Mouse (Mus musculus) liver, embryonic 14.5 days (tissue): ENCODE measurements around the gene Msl1. TPM values are rescaled to one million over a fixed set of nuclear protein-coding genes. Genes with fewer than 3 reads are reported as not detected.

ENCODE experiments used
- ATAC-seq: fragments of 200-750 bp; cut with Nextera tagmentation; 2 replicates; pipeline ENCODE4 v1.8.0; 2017; ENCODE audit warnings: moderate number of reproducible peaks, mild to moderate bottlenecking, moderate library complexity; ENCODE audit not compliant: insufficient read depth
- DNase-seq, 3 experiments: peaks; one replicate each; pipeline ENCODE4 v3.0.0-alpha.2; 2012 to 2013; ENCODE audit warnings: low read depth in 3 of 3, low spot score in 3 of 3
- H3K27ac ChIP-seq: fragments of 300-500 bp; sonication (generic); 2 replicates; pipeline ENCODE4 v1.5.1; 2014; ENCODE audit warnings: moderate library complexity, mild to moderate bottlenecking, control low read depth, inconsistent platforms
- H3K27me3 ChIP-seq: fragments of 300-500 bp; sonication (generic); 2 replicates; pipeline ENCODE4 v1.6.1; 2014; ENCODE audit warnings: mild to moderate bottlenecking, low read length, moderate library complexity; ENCODE audit not compliant: control insufficient read depth, insufficient read depth
- H3K36me3 ChIP-seq: fragments of 300-500 bp; sonication (generic); replicated peaks from 2 replicates; pipeline ENCODE4 v1.6.1; 2014; ENCODE audit warnings: low read depth; ENCODE audit not compliant: control insufficient read depth, insufficient read depth
- H3K4me1 ChIP-seq, 2 experiments: fragments of 200-500 bp in 1 of 2; fragments of 300-500 bp in 1 of 2; sonication (generic) in 1 of 2; replicated peaks; 2 replicates each; pipeline ENCODE4 v1.6.1; 2012 to 2014; ENCODE audit warnings: antibody characterized with exemption in 1 of 2, inconsistent platforms in 1 of 2, low read length in 1 of 2; ENCODE audit not compliant: control insufficient read depth in 2 of 2, insufficient read depth in 2 of 2
- H3K4me2 ChIP-seq: fragments of 300-500 bp; sonication (generic); 2 replicates; pipeline ENCODE4 v1.6.1; 2014; ENCODE audit warnings: low read depth, mild to moderate bottlenecking, control low read depth, moderate library complexity
- H3K4me3 ChIP-seq, 2 experiments: fragments of 200-500 bp in 1 of 2; fragments of 300-500 bp in 1 of 2; sonication (generic) in 1 of 2; 2 replicates each; pipeline ENCODE4 v1.5.1; 2012 to 2014; ENCODE audit warnings: low read depth in 2 of 2, low read length in 2 of 2, mild to moderate bottlenecking in 2 of 2, control low read depth in 1 of 2, inconsistent platforms in 1 of 2, moderate library complexity in 1 of 2; ENCODE audit not compliant: insufficient read depth in 1 of 2
- H3K9ac ChIP-seq: fragments of 300-500 bp; sonication (generic); replicated peaks from 2 replicates; pipeline ENCODE4 v1.6.1; 2014; ENCODE audit warnings: mild to moderate bottlenecking, control low read depth, moderate library complexity
- H3K9me3 ChIP-seq: fragments of 300-500 bp; sonication (generic); 2 replicates; pipeline ENCODE4 v1.6.1; 2016; ENCODE audit warnings: low read length, mixed read lengths; ENCODE audit not compliant: control insufficient read depth
- CTCF ChIP-seq: IDR thresholded peaks from 2 replicates; pipeline ENCODE4 v1.5.1; 2016; ENCODE audit warnings: antibody characterized with exemption, low read depth, control low read depth
- EP300 ChIP-seq: IDR thresholded peaks from 2 replicates; pipeline ENCODE4 v1.6.1; 2016; ENCODE audit warnings: antibody characterized with exemption, low read depth
- WGBS: fragments of 180-500 bp; shearing (Covaris S2); extraction: QIAGEN DNeasy Blood & Tissue Kit; methylation state at CpG from one replicate; pipeline ENCODE4 v1.1.7; 2014; ENCODE audit not compliant: insufficient replicate concordance; 5-methylcytosine and 5-hydroxymethylcytosine counted together
- polyA plus RNA-seq, 2 experiments: library from polyadenylated mRNA; depleted of rRNA in 1 of 2; stranded (reverse) in 1 of 2; unstranded in 1 of 2; fragments of >200 nt; fragmentation: Nextera tagmentation in 1 of 2; extraction: Ambion mirVana in 1 of 2; gene quantifications; 2 replicates each; pipeline versions ENCODE4 v1.2.1 to v1.2.3; 2012 to 2014

Msl1 gene
- polyA plus RNA-seq, 2 experiments = 4.5 to 15.8 TPM

DNA sequence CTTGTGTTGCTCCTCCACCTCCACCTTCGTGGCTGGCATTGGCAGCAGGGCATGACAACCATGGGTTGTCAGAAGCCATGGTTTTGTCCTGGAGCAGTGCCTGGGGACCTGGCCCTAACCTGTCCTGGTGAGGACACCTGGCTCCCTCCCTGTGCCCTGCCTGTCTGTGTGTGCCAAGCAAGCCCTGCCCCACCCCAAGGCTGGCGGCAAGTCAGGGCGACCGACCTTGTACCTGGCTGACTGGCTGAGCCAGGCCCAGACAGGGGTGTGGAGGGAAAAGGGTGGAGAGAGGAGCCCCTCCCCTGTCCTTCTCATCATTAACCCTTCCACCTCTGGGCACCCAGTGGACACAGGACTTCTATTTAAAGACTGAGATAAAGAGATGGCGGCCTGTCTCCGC, 44.1 kb downstream of the Msl1 start:
- DNase-seq = no peak
- peaks cover 23% of the 10 kb centered on the region for H3K27me3 ChIP-seq
- no peak overlapping the region for H3K27ac ChIP-seq
- no peak for TF ChIP-seq CTCF
- no peak overlapping the region for H3K9ac ChIP-seq
- peaks cover 0 to 5% of the 10 kb centered on the region in 2 experiments; a peak in 3 of 4 replicates for H3K4me1 ChIP-seq
- no peaks in the 10 kb centered on the region for H3K9me3 ChIP-seq
- H3K4me3 ChIP-seq = no peak overlapping the region
- no peaks in the 10 kb centered on the region for H3K36me3 ChIP-seq
- WGBS = 30% methylated on average over 6 of the region's 6 CpGs
- H3K4me2 ChIP-seq = no peak overlapping the region
- no peak for ATAC-seq

DNA sequence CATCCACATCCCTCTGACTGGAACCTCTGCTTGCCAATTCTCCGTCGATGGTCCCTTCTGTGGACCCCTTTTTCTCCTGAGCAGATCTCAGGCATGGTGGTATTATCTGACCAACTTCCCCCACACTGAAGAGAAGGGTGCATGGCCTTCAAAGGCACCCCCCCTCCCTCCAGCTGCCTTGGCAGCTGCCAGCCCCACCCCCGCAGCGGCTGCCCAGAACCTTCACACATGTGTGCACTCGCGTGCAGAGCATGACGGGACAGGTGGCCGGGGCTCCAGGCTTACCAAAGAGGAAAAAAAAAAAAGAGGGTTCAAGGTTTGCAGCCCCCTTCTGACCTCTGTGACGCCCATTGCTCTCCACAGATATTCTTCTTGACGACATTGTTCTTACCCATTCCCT, 44.6 kb downstream of the Msl1 start:
- no peak for ATAC-seq
- Histone ChIP-seq H3K27ac (no peak overlapping the region), H3K4me2 (no peak overlapping the region), H3K4me1 (peaks cover 0 to 5% of the 10 kb centered on the region in 2 experiments; a peak in 3 of 4 replicates), H3K27me3 (peaks cover 23% of the 10 kb centered on the region), H3K9ac (no peak overlapping the region), H3K36me3 (no peaks in the 10 kb centered on the region), H3K9me3 (no peaks in the 10 kb centered on the region), H3K4me3 (no peak overlapping the region)
- TF ChIP-seq CTCF (no peak), EP300 (no peak)
- 50% methylated on average over 10 of the region's 10 CpGs for WGBS
- DNase-seq = no peak

DNA sequence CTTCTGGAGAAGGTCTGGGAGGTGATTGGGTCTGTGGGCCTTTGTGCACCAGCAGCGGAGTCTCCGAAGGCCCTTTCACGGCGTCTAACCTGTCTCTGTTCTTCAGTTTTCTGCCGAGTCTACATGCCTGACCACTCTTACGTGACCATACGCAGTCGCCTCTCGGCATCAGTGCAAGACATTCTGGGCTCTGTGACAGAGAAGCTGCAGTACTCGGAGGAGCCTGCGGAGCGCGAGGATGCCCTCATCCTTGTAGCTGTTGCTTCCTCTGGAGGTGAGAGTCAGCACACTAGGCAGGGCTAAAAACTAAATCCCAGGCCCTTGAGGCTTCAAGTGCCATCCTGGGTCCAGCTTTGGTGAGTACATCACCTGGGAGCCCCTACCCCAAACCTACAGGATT, 50.7 kb downstream of the Msl1 start:
- ATAC-seq = no peak
- H3K27ac ChIP-seq = no peak overlapping the region
- no peak overlapping the region for H3K4me2 ChIP-seq
- no peak overlapping the region for H3K9ac ChIP-seq
- H3K4me3 ChIP-seq = no peak overlapping the region
- H3K4me1 ChIP-seq = no peaks in the 10 kb centered on the region
- H3K9me3 ChIP-seq = no peaks in the 10 kb centered on the region
- TF ChIP-seq CTCF = 0 out of 2 replicates have a peak, but pooled peaks have one; percentile 2
- no peak for TF ChIP-seq EP300
- 56% methylated on average over 13 of the region's 13 CpGs for WGBS
- H3K27me3 ChIP-seq = no peaks in the 10 kb centered on the region
- no peak for DNase-seq
- no peaks in the 10 kb centered on the region for H3K36me3 ChIP-seq

DNA sequence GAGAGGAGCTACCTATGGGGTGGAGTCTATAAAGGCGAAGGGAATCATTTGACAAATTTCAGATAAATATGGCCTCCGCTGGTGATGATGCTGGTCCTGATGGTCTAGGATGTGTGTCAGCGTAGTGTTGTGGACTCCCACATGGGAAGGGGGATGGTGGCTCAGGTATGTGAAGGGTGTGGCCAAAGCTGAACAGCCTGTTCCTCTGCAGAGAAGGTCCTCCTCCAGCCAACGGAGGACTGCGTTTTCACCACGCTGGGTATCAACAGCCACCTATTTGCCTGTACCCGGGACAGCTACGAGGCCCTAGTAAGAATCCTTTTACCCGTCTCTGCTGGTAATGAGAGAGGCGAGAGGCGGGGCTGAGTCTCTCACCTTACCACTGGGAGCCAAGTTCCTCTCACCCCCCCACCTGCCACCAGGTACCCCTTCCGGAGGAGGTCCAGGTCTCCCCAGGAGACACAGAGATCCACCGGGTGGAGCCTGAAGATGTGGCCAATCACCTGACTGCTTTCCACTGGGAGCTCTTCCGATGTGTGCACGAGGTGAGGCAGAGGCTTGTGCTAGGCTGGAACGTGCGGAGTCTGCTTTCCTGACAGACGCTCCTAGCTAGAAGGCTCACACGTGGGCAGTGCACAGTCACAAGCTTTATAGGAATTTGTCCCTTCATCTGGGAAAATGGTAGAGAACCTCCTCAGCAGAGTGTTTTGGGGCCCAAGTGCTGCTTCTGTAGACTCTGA, 51.7 kb downstream of the Msl1 start:
- H3K36me3 ChIP-seq = no peaks in the 10 kb centered on the region
- H3K9ac ChIP-seq = no peak overlapping the region
- H3K4me3 ChIP-seq = no peak overlapping the region
- 61% methylated on average over 19 of the region's 19 CpGs for WGBS
- no peak overlapping the region for H3K27ac ChIP-seq
- DNase-seq = no peak
- H3K4me1 ChIP-seq = no peaks in the 10 kb centered on the region
- H3K27me3 ChIP-seq = no peaks in the 10 kb centered on the region
- no peak for TF ChIP-seq EP300
- TF ChIP-seq CTCF = no peak
- H3K4me2 ChIP-seq = no peak overlapping the region
- no peak for ATAC-seq
- no peaks in the 10 kb centered on the region for H3K9me3 ChIP-seq

DNA sequence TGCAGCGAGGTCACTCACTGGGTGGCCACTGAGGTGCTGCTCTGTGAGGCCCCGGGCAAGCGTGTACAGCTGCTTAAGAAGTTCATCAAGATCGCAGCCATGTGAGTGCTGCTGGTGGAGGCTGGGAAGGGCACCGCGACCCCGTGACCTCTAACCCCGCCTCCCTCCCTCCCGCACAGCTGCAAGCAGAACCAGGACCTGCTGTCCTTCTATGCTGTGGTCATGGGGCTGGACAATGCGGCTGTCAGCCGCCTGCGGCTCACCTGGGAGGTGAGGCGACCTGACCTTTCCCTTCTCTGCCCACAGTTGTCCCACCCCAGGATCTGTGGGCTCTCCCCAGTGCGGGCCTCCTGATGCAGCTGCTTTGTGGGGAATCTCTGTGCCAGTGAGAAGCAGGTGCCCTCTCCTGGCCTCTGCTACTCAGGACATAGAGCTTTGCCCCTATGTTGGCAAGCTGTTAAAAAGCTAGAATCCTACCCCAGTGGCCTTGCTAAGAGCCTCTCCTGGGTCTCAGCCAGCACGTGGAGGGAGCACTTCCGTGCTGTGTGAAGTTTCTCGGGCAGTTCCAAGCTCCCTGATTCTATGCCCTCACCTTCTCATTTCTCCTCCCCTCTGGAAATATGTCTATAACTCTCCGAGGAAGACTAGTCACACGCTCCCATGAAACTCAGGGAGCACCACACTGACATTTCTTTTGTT, 54.0 kb downstream of the Msl1 start:
- Histone ChIP-seq H3K9me3 (no peaks in the 10 kb centered on the region), H3K9ac (no peak overlapping the region), H3K36me3 (no peaks in the 10 kb centered on the region), H3K4me1 (0 out of 4 replicates have a peak, but pooled peaks cover 0 to 3% of the 10 kb centered on the region in 2 experiments), H3K4me2 (peak overlapping the region; percentile 24; the same call in 1 of the 2 replicates), H3K4me3 (no peak overlapping the region), H3K27me3 (no peaks in the 10 kb centered on the region), H3K27ac (no peak overlapping the region)
- ATAC-seq (peak; percentile 24; the same call in 1 of the 2 replicates), DNase-seq (no peak)
- WGBS = 32% methylated on average over 19 of the region's 19 CpGs
- no peak for TF ChIP-seq EP300
- TF ChIP-seq CTCF = no peak
